Mouse (Mus musculus) limb, embryonic 11.5 days (tissue): ENCODE results near the gene Kmt2c. TPM values are rescaled to one million over a fixed set of nuclear protein-coding genes. Genes with fewer than 3 reads are reported as not detected.

Experiments used
- ATAC-seq: fragments of 200-750 bp; cut with Nextera tagmentation; 2 replicates; pipeline ENCODE4 v1.8.0; 2017; ENCODE audit warnings: low read depth; ENCODE audit not compliant: insufficient number of reproducible peaks, low FRiP score, low TSS enrichment
- DNase-seq: peaks from one replicate; pipeline ENCODE4 v3.0.0-alpha.2; 2015; ENCODE audit warnings: low spot score
- H3K27ac ChIP-seq: fragments of 300-500 bp; sonication (generic); replicated peaks from 2 replicates; pipeline ENCODE4 v1.5.1; 2014; ENCODE audit warnings: low read depth, mild to moderate bottlenecking, low read length
- H3K27me3 ChIP-seq: fragments of 300-500 bp; sonication (generic); 2 replicates; pipeline ENCODE4 v1.6.1; 2014; ENCODE audit warnings: mild to moderate bottlenecking, low read length, mixed read lengths; ENCODE audit not compliant: control insufficient read depth, insufficient read depth
- H3K36me3 ChIP-seq: fragments of 300-500 bp; sonication (generic); 2 replicates; pipeline ENCODE4 v1.6.1; 2014; ENCODE audit warnings: mild to moderate bottlenecking, low read length, moderate library complexity, mixed read lengths; ENCODE audit not compliant: control insufficient read depth, insufficient read depth
- H3K4me1 ChIP-seq: fragments of 300-500 bp; sonication (generic); 2 replicates; pipeline ENCODE4 v1.6.1; 2014; ENCODE audit warnings: low read length, mixed read lengths; ENCODE audit not compliant: control insufficient read depth, insufficient read depth
- H3K4me2 ChIP-seq: fragments of 300-500 bp; sonication (generic); 2 replicates; pipeline ENCODE4 v1.6.1; 2014; ENCODE audit warnings: low read depth, mild to moderate bottlenecking, moderate library complexity; ENCODE audit not compliant: severe bottlenecking
- H3K4me3 ChIP-seq: fragments of 300-500 bp; sonication (generic); 2 replicates; pipeline ENCODE4 v1.5.1; 2014; ENCODE audit warnings: low read depth, low read length
- H3K9ac ChIP-seq: fragments of 300-500 bp; sonication (generic); 2 replicates; pipeline ENCODE4 v1.6.1; 2014; ENCODE audit warnings: mild to moderate bottlenecking, low read length
- H3K9me3 ChIP-seq: fragments of 300-500 bp; sonication (generic); 2 replicates; pipeline ENCODE4 v1.6.1; 2016; ENCODE audit warnings: low read length; ENCODE audit not compliant: control insufficient read depth
- WGBS: fragments of 180-500 bp; shearing (Covaris S2); extraction: QIAGEN DNeasy Blood & Tissue Kit; methylation state at CpG from one replicate; pipeline ENCODE4 v1.1.7; 2014; 5-methylcytosine and 5-hydroxymethylcytosine counted together
- polyA plus RNA-seq: library from polyadenylated mRNA; unstranded; fragments of >200 nt; fragmentation: Nextera tagmentation; extraction: Ambion mirVana; gene quantifications from 2 replicates; pipeline ENCODE4 v1.2.1, GENCODE M21; 2014

Gene Kmt2c
- polyA plus RNA-seq, 1 experiment from 2014 or later: 14.2 TPM

DNA sequence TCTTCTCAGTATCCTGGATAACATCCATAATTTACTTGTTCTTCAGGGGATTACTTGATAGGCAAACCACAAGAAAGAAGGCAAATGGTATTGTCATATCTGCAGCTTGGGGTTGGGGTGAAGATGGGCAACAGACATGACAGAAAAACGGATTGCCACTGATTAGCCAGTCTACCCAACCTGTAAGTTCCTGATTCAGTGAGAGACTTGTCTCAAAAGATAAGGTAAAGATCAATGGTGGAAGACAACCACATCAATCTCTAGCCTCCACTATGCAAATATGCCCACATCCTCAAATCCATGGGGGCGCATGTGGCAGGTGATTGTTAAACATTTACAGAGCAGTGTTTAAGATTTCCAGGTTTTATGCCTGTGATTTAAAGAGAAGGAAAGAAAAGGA lies 105.9 kb downstream of the Kmt2c start:
- Histone ChIP-seq H3K9me3 (no peaks in the 10 kb centered on the region), H3K4me2 (no peak overlapping the region), H3K4me3 (no peak overlapping the region), H3K9ac (no peak overlapping the region), H3K36me3 (no peaks in the 10 kb centered on the region), H3K4me1 (no peaks in the 10 kb centered on the region), H3K27me3 (no peaks in the 10 kb centered on the region), H3K27ac (no peak overlapping the region)
- no peak for DNase-seq
- WGBS: 84% methylated on average over 2 of the region's 2 CpGs
- ATAC-seq: no peak

- ATAC-seq: no peak
- H3K4me2 ChIP-seq: no peak overlapping the region
- WGBS: 92% methylated on average over 11 of the region's 11 CpGs
- H3K27ac ChIP-seq: no peak overlapping the region
- H3K9ac ChIP-seq: no peak overlapping the region
- no peaks in the 10 kb centered on the region for H3K4me1 ChIP-seq
- H3K4me3 ChIP-seq: no peak overlapping the region
- no peak for DNase-seq
- H3K27me3 ChIP-seq: no peaks in the 10 kb centered on the region
- H3K36me3 ChIP-seq: no peaks in the 10 kb centered on the region
- no peaks in the 10 kb centered on the region for H3K9me3 ChIP-seq
Observed at GRCm38 (mm10) chr5:25383581-25383980, 115.0 kb downstream of the Kmt2c start.

DNA sequence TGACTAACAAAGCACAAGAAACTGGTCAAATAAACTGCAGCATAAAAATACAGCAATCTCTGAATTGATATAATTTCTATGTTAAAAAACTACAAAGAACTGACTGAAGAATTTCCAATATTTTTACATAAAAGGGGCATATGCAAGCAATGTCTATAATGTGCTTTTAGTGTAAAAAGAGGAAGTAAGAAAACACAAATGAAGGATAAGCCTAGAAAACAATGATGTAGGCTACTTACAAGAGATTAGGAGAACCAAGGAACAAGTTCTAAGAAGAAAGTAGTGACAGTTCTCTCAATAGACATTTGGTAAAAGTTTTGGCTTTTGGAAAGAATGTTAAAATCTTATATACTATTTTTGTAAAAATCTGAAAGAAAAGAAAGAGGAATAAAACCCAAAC lies 119.4 kb downstream of the Kmt2c start:
- H3K4me3 ChIP-seq: no peak overlapping the region
- H3K27ac ChIP-seq: no peak overlapping the region
- H3K9ac ChIP-seq: no peak overlapping the region
- H3K4me1 ChIP-seq: no peaks in the 10 kb centered on the region
- no peak for ATAC-seq
- H3K27me3 ChIP-seq: no peaks in the 10 kb centered on the region
- no peaks in the 10 kb centered on the region for H3K36me3 ChIP-seq
- no peaks in the 10 kb centered on the region for H3K9me3 ChIP-seq
- DNase-seq: no peak
- H3K4me2 ChIP-seq: no peak overlapping the region

GRCm38 (mm10) chr5:25368420-25368819 lies 130.2 kb downstream of the Kmt2c start:
- DNase-seq (no peak), ATAC-seq (no peak)
- H3K27ac ChIP-seq: no peak overlapping the region
- no peak overlapping the region for H3K4me3 ChIP-seq
- H3K27me3 ChIP-seq: no peaks in the 10 kb centered on the region
- no peaks in the 10 kb centered on the region for H3K4me1 ChIP-seq
- 92% methylated on average over 2 of the region's 2 CpGs for WGBS
- H3K9ac ChIP-seq: no peak overlapping the region
- H3K4me2 ChIP-seq: no peak overlapping the region
- no peaks in the 10 kb centered on the region for H3K36me3 ChIP-seq
- no peaks in the 10 kb centered on the region for H3K9me3 ChIP-seq

GRCm38 (mm10) chr5:25367126-25367525 lies 131.5 kb downstream of the Kmt2c start:
- no peak for DNase-seq
- H3K36me3 ChIP-seq: no peaks in the 10 kb centered on the region
- H3K9ac ChIP-seq: no peak overlapping the region
- H3K27me3 ChIP-seq: no peaks in the 10 kb centered on the region
- WGBS: 84% methylated on average over 1 of the region's 1 CpGs
- ATAC-seq: no peak
- H3K4me3 ChIP-seq: no peak overlapping the region
- H3K4me2 ChIP-seq: no peak overlapping the region
- no peak overlapping the region for H3K27ac ChIP-seq
- no peaks in the 10 kb centered on the region for H3K9me3 ChIP-seq
- H3K4me1 ChIP-seq: no peaks in the 10 kb centered on the region

DNA sequence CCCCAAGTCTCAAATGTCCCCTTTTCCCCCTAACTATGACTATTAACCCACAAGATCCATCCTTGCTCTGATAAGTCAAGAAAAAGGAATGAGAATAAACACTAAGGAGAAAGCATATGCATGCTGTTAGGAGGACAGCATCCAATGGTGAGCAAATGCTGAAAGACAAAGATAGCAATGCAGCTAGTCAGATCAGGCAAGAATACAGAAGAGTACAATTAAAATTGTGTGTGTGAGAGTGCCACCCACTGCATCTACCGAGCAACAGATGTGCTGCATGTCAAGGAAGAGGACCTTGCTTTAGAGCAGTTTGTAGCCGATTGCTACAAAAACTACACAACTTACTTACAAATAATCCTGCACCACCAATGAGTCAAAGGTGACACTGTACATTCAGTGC lies 145.1 kb downstream of the Kmt2c start:
- no peaks in the 10 kb centered on the region for H3K9me3 ChIP-seq
- WGBS: 83% methylated on average over 2 of the region's 2 CpGs
- no peak overlapping the region for H3K27ac ChIP-seq
- H3K9ac ChIP-seq: no peak overlapping the region
- no peaks in the 10 kb centered on the region; the same call in 1 of the 2 replicates for H3K36me3 ChIP-seq
- no peak for ATAC-seq
- no peak for DNase-seq
- H3K4me2 ChIP-seq: no peak overlapping the region
- no peaks in the 10 kb centered on the region for H3K4me1 ChIP-seq
- no peak overlapping the region for H3K4me3 ChIP-seq
- no peaks in the 10 kb centered on the region for H3K27me3 ChIP-seq

- no peak overlapping the region for H3K4me2 ChIP-seq
- no peaks in the 10 kb centered on the region for H3K27me3 ChIP-seq
- no peaks in the 10 kb centered on the region for H3K36me3 ChIP-seq
- H3K9ac ChIP-seq: no peak overlapping the region
- no peak for ATAC-seq
- 95% methylated on average over 2 of the region's 2 CpGs for WGBS
- no peak for DNase-seq
- H3K9me3 ChIP-seq: no peaks in the 10 kb centered on the region
- no peak overlapping the region for H3K27ac ChIP-seq
- H3K4me3 ChIP-seq: no peak overlapping the region
- H3K4me1 ChIP-seq: no peaks in the 10 kb centered on the region
Observed at GRCm38 (mm10) chr5:25331322-25331721, 167.3 kb downstream of the Kmt2c start.

GRCm38 (mm10) chr5:25313881-25314280 lies 184.7 kb downstream of the Kmt2c start:
- Histone ChIP-seq H3K27me3 (no peaks in the 10 kb centered on the region), H3K4me1 (no peaks in the 10 kb centered on the region), H3K27ac (no peak overlapping the region), H3K4me2 (no peak overlapping the region), H3K4me3 (no peak overlapping the region), H3K9me3 (no peaks in the 10 kb centered on the region), H3K9ac (no peak overlapping the region), H3K36me3 (peaks cover 10% of the 10 kb centered on the region)
- WGBS: 90% methylated on average over 6 of the region's 6 CpGs
- DNase-seq (no peak), ATAC-seq (no peak)

DNA sequence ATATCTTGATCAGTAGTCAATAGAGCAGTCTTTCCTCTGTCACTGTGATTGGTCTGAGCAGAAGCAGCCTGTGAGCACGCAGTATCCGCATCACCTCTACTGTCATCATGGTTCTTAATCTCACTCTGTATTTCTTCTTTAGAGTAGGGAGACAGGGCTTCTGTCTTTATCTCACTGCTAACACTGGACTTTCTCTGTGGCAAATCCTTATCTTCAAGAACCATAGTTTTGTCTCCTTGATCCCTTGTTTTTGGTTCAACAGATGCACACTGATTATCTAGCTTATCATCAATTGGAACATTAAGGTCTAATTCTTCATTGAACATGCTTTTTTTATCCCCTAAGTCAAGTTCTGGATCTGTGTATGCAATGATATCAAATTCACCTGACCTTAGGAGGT lies 188.4 kb downstream of the Kmt2c start:
- Histone ChIP-seq H3K9ac (no peak overlapping the region), H3K9me3 (no peaks in the 10 kb centered on the region), H3K36me3 (peaks cover 9% of the 10 kb centered on the region), H3K4me1 (no peaks in the 10 kb centered on the region), H3K4me2 (no peak overlapping the region), H3K27me3 (no peaks in the 10 kb centered on the region), H3K27ac (no peak overlapping the region), H3K4me3 (no peak overlapping the region)
- no peak for ATAC-seq
- no peak for DNase-seq
- WGBS: 95% methylated on average over 2 of the region's 2 CpGs
